Mouse (Mus musculus) c-Kit-positive CD71-negative TER-119-negative erythroid progenitor cells, embryonic 14.5 days (primary cell): Measurements from ENCODE around the gene Gprasp1.
A peak's percentile ranks its signal among the peaks of the same experiment; 100 is the strongest.
"Not testable (repeated sequence)": the region's sequence is repeated elsewhere in the genome, so short reads cannot be mapped to it uniquely, and the experiment has no call there.

Source experiments
- DNase-seq: peaks from one replicate; pipeline ENCODE4 v3.0.0-alpha.2; 2013; ENCODE audit warnings: low read depth

Gprasp1 gene

DNA sequence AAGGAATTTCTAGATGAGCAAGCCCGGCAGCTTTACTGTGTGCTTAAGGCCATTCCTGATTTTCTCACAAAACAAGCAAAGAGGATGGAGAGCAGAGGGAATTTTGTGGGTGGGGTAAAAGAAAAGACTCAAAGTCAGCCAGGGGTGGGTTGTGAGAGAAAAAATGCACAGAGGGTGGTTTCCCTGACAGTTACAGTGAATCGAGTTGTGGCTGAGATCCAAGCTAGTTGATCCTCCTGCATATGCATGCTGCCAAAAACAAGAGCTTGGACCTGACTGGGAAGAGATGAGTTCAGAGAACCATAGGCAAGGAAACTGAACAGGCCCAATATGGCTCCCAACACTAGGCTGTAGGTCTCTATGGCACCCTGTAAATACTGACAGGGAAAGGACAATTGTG is 95.4 kb downstream of the Gprasp1 start:
- DNase-seq: no peak

GRCm38 (mm10) chrX:135838521-135839360 is 96.2 kb downstream of the Gprasp1 start, which contains the start of gene Gprasp2:
Gene Gprasp2 (plus strand): TSS chrX:135839034.
- not testable (repeated sequence) for DNase-seq

DNA sequence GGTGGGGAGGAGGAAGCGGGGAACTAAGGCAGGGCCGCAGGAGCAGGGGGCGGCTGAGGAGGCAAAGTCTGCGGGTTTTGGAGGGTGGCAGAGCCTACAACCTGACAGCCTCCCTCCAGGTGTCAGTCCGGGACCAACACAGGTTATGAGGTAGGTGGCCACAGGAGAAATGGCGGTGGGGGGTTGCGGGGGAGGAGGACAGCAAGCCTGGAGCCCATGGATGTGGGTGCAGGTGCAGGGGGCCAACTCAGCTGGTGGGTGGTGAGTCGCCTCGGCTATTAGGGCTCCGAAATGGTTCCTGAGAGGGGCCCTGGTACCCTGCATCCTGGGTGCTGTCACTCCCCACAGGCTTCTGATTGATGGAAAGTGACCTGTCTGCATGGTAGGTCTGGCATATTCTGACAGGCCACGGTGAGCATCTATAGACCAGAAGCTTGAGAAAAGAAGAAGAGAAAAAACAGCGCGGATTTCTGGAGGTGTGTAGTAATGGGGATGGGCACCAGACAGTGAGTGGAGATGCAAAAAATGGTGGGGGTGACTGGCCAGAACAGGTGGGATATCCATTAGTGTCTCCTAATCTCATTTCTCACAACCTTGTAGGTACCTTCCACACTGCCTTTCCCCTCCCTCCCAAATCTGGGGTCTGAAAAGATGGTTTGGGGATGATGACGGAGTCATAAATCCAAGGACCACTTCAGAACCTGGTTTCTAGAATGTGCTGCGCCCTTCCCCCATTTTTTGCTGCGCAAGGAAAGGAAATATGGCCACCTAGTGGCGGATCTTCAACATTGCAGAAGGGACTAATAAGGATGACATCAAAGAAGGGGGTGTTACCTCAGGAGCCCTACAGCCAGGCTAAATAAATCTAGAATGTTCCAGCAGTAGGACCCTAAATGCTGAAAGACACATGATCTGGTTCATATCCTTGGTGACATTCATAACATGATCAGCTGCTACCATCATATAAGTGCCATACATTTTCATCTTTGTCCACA is 97.2 kb downstream of the Gprasp1 start:
- peak; percentile 2 for DNase-seq
